Mouse (Mus musculus): Measurements from ENCODE around the gene D130043K22Rik.

D130043K22Rik gene

GRCm38 (mm10) chr13:24947158-24947557 is 102.2 kb downstream of the D130043K22Rik start:
- no peak for DNase-seq (ENCODE audit: low read depth)

- peak; percentile 69 for DNase-seq (ENCODE audit: low read depth)
These were observed 103.9 kb downstream of the D130043K22Rik start for GRCm38 (mm10) chr13:24948870-24949269.
